Mouse (Mus musculus): ENCODE data around the gene Nrd1. TPM values are rescaled to one million over a fixed set of nuclear protein-coding genes. Genes with fewer than 3 reads are reported as not detected.

Gene Nrd1
- 53.8 and 57.2 TPM in 2 replicates for polyA plus RNA-seq (2015; fragmentation: Nextera tagmentation; extraction: Ambion mirVana)

GRCm38 (mm10) chr4:108999999-109000950 lies at the start of gene Nrd1:
Gene Nrd1, plus strand, starts transcription at chr4:109000655.

MicroRNA genes within 50 kb of the gene (microRNA counts, 519-probe panel; counts per million panel counts)
- microRNA mmu-miR-761 = 40.5 counts per million

Small RNA genes within 50 kb of the gene (microRNA-seq; reads per million reads assigned to microRNA genes)
- not detected for gene Mir761

Other genes starting within 250 kb of the Nrd1 start
- gene Zfyve9, start 219.9 kb upstream of the Nrd1 start, polyA plus RNA-seq (2015; fragmentation: Nextera tagmentation; extraction: Ambion mirVana) = 9.6 and 10.5 TPM in 2 replicates
- 120 and 122 TPM in 2 replicates for gene Btf3l4, start 167.0 kb upstream of the Nrd1 start, polyA plus RNA-seq (2015; fragmentation: Nextera tagmentation; extraction: Ambion mirVana)
- gene Txndc12, start 166.1 kb upstream of the Nrd1 start, polyA plus RNA-seq (2015; fragmentation: Nextera tagmentation; extraction: Ambion mirVana) = 72.6 and 77.5 TPM in 2 replicates
- 24.4 and 27.1 TPM in 2 replicates for gene Kti12, start 152.9 kb upstream of the Nrd1 start, polyA plus RNA-seq (2015; fragmentation: Nextera tagmentation; extraction: Ambion mirVana)
- 0.81 and 0.98 TPM in 2 replicates for gene A730015C16Rik, start 152.0 kb upstream of the Nrd1 start, polyA plus RNA-seq (2015; fragmentation: Nextera tagmentation; extraction: Ambion mirVana)
- gene Rab3b, start 121.6 kb upstream of the Nrd1 start, polyA plus RNA-seq (2015; fragmentation: Nextera tagmentation; extraction: Ambion mirVana) = 333 and 342 TPM in 2 replicates
- gene Osbpl9, start 201.6 kb downstream of the Nrd1 start, polyA plus RNA-seq (2015; fragmentation: Nextera tagmentation; extraction: Ambion mirVana) = 58.5 and 60.9 TPM in 2 replicates
- 2.6 and 2.7 TPM in 2 replicates for gene Calr4, start 233.8 kb downstream of the Nrd1 start, polyA plus RNA-seq (2015; fragmentation: Nextera tagmentation; extraction: Ambion mirVana)